Mouse (Mus musculus): ENCODE data around the gene Epn1. TPM values are rescaled to one million over a fixed set of nuclear protein-coding genes. Genes with fewer than 3 reads are reported as not detected.
"Not testable (repeated sequence)": the region's sequence is repeated elsewhere in the genome, so short reads cannot be mapped to it uniquely, and the experiment has no call there.

Epn1 gene
- polyA plus RNA-seq, 1 experiment from 2014 or later = 104 TPM

GRCm38 (mm10) chr7:5061774-5062359, 18.2 kb upstream of the Epn1 start, which contains the start of gene U2af2:
Gene U2af2, plus strand, starts transcription at chr7:5062143.
- Histone ChIP-seq H3K9ac (replicated peaks; ENCODE audit: low read length) (peak within 1 kb of the TSS; percentile 76), H3K4me2 (ENCODE audit: low read length) (peak within 1 kb of the TSS; percentile 97), H3K9me3 (ENCODE audit: control insufficient read depth, low read length) (no peaks in the 10 kb centered on the region), H3K27me3 (ENCODE audit: control insufficient read depth, insufficient read depth, low read length) (peaks cover 13% of the 10 kb centered on the region; the same call in 1 of the 2 replicates), H3K27ac (replicated peaks; ENCODE audit: low read depth, low read length) (peak within 1 kb of the TSS; percentile 98), H3K36me3 (ENCODE audit: control insufficient read depth, insufficient read depth, low read length) (peaks cover 6% of the 10 kb centered on the region; the same call in 1 of the 2 replicates), H3K4me1 (ENCODE audit: control insufficient read depth, insufficient read depth, low read length) (peaks cover 33% of the 10 kb centered on the region), H3K4me3 (replicated peaks; ENCODE audit: low read depth, low read length) (peak within 1 kb of the TSS; percentile 74)
- ATAC-seq (ENCODE audit: low FRiP score, low TSS enrichment) (peak; percentile 80), DNase-seq (peak; percentile 96)
- under 1% methylated on average over 52 of the region's 65 CpGs for WGBS

GRCm38 (mm10) chr7:5062360-5063001, 17.6 kb upstream of the Epn1 start:
- Histone ChIP-seq H3K27ac (replicated peaks; ENCODE audit: low read depth, low read length) (peak overlapping the region; percentile 98), H3K4me2 (ENCODE audit: low read length) (peak overlapping the region; percentile 97), H3K4me1 (ENCODE audit: control insufficient read depth, insufficient read depth, low read length) (peaks cover 33% of the 10 kb centered on the region), H3K9me3 (ENCODE audit: control insufficient read depth, low read length) (no peaks in the 10 kb centered on the region), H3K9ac (replicated peaks; ENCODE audit: low read length) (peak overlapping the region; percentile 73), H3K36me3 (ENCODE audit: control insufficient read depth, insufficient read depth, low read length) (peaks cover 12% of the 10 kb centered on the region), H3K27me3 (ENCODE audit: control insufficient read depth, insufficient read depth, low read length) (peaks cover 6% of the 10 kb centered on the region; the same call in 1 of the 2 replicates), H3K4me3 (replicated peaks; ENCODE audit: low read depth, low read length) (peak overlapping the region; percentile 74)
- ATAC-seq (ENCODE audit: low FRiP score, low TSS enrichment) (peak; percentile 54), DNase-seq (peak; percentile 92)
- under 1% methylated on average over 47 of the region's 51 CpGs for WGBS

GRCm38 (mm10) chr7:5064886-5065285, 15.1 kb upstream of the Epn1 start:
- H3K9me3 ChIP-seq (ENCODE audit: control insufficient read depth, low read length) = no peaks in the 10 kb centered on the region
- H3K4me2 ChIP-seq (ENCODE audit: low read length) = peak overlapping the region; percentile 97; the same call in 1 of the 2 replicates
- 96% methylated on average over 6 of the region's 6 CpGs for WGBS
- no peak overlapping the region for H3K9ac ChIP-seq (replicated peaks; ENCODE audit: low read length)
- DNase-seq (no peak), ATAC-seq (ENCODE audit: low FRiP score, low TSS enrichment) (no peak)
- H3K27ac ChIP-seq (replicated peaks; ENCODE audit: low read depth, low read length) = no peak overlapping the region
- peaks cover 23% of the 10 kb centered on the region for H3K4me1 ChIP-seq (ENCODE audit: control insufficient read depth, insufficient read depth, low read length)
- no peak overlapping the region for H3K4me3 ChIP-seq (replicated peaks; ENCODE audit: low read depth, low read length)
- H3K36me3 ChIP-seq (ENCODE audit: control insufficient read depth, insufficient read depth, low read length) = peaks cover 36% of the 10 kb centered on the region
- no peaks in the 10 kb centered on the region for H3K27me3 ChIP-seq (ENCODE audit: control insufficient read depth, insufficient read depth, low read length)

- WGBS = 80% methylated on average over 1 of the region's 1 CpGs
- Histone ChIP-seq H3K4me3 (replicated peaks; ENCODE audit: low read depth, low read length) (no peak overlapping the region), H3K9ac (replicated peaks; ENCODE audit: low read length) (no peak overlapping the region), H3K27me3 (ENCODE audit: control insufficient read depth, insufficient read depth, low read length) (no peaks in the 10 kb centered on the region), H3K4me1 (ENCODE audit: control insufficient read depth, insufficient read depth, low read length) (no peaks in the 10 kb centered on the region), H3K9me3 (ENCODE audit: control insufficient read depth, low read length) (no peaks in the 10 kb centered on the region), H3K4me2 (ENCODE audit: low read length) (no peak overlapping the region), H3K36me3 (ENCODE audit: control insufficient read depth, insufficient read depth, low read length) (peaks cover 98% of the 10 kb centered on the region), H3K27ac (replicated peaks; ENCODE audit: low read depth, low read length) (no peak overlapping the region)
- no peak for ATAC-seq (ENCODE audit: low FRiP score, low TSS enrichment)
- no peak for DNase-seq
Observed at GRCm38 (mm10) chr7:5073586-5073985, 6.4 kb upstream of the Epn1 start.

- H3K4me2 ChIP-seq (ENCODE audit: low read length) = no peak overlapping the region
- ATAC-seq (ENCODE audit: low FRiP score, low TSS enrichment) = no peak
- no peaks in the 10 kb centered on the region for H3K9me3 ChIP-seq (ENCODE audit: control insufficient read depth, low read length)
- DNase-seq = no peak
- no peaks in the 10 kb centered on the region for H3K27me3 ChIP-seq (ENCODE audit: control insufficient read depth, insufficient read depth, low read length)
- 95% methylated on average over 5 of the region's 5 CpGs for WGBS
- H3K36me3 ChIP-seq (ENCODE audit: control insufficient read depth, insufficient read depth, low read length) = peaks cover 88% of the 10 kb centered on the region
- H3K4me3 ChIP-seq (replicated peaks; ENCODE audit: low read depth, low read length) = no peak overlapping the region
- H3K4me1 ChIP-seq (ENCODE audit: control insufficient read depth, insufficient read depth, low read length) = no peaks in the 10 kb centered on the region
- H3K27ac ChIP-seq (replicated peaks; ENCODE audit: low read depth, low read length) = no peak overlapping the region
- no peak overlapping the region for H3K9ac ChIP-seq (replicated peaks; ENCODE audit: low read length)
Observed at GRCm38 (mm10) chr7:5074984-5075383, 5.1 kb upstream of the Epn1 start.

GRCm38 (mm10) chr7:5076931-5077330, 3.1 kb upstream of the Epn1 start:
- no peaks in the 10 kb centered on the region for H3K27me3 ChIP-seq (ENCODE audit: control insufficient read depth, insufficient read depth, low read length)
- no peak overlapping the region for H3K27ac ChIP-seq (replicated peaks; ENCODE audit: low read depth, low read length)
- DNase-seq (no peak), ATAC-seq (ENCODE audit: low FRiP score, low TSS enrichment) (no peak)
- H3K4me1 ChIP-seq (ENCODE audit: control insufficient read depth, insufficient read depth, low read length) = peaks cover 13% of the 10 kb centered on the region
- no peaks in the 10 kb centered on the region for H3K9me3 ChIP-seq (ENCODE audit: control insufficient read depth, low read length)
- no peak overlapping the region for H3K4me2 ChIP-seq (ENCODE audit: low read length)
- H3K9ac ChIP-seq (replicated peaks; ENCODE audit: low read length) = no peak overlapping the region
- WGBS = 94% methylated on average over 2 of the region's 2 CpGs
- H3K4me3 ChIP-seq (replicated peaks; ENCODE audit: low read depth, low read length) = no peak overlapping the region
- peaks cover 69% of the 10 kb centered on the region for H3K36me3 ChIP-seq (ENCODE audit: control insufficient read depth, insufficient read depth, low read length)

GRCm38 (mm10) chr7:5079365-5080009, 548 bp upstream of the Epn1 start:
- peaks cover 21% of the 10 kb centered on the region for H3K4me1 ChIP-seq (ENCODE audit: control insufficient read depth, insufficient read depth, low read length)
- not testable (repeated sequence) for DNase-seq; H3K9ac ChIP-seq (replicated peaks; ENCODE audit: low read length); H3K9me3 ChIP-seq (ENCODE audit: control insufficient read depth, low read length); H3K27me3 ChIP-seq (ENCODE audit: control insufficient read depth, insufficient read depth, low read length)
- H3K27ac ChIP-seq (replicated peaks; ENCODE audit: low read depth, low read length) = peak overlapping the region; percentile 89
- ATAC-seq (ENCODE audit: low FRiP score, low TSS enrichment) = peak; percentile 43
- peaks cover 52% of the 10 kb centered on the region for H3K36me3 ChIP-seq (ENCODE audit: control insufficient read depth, insufficient read depth, low read length)
- peak overlapping the region; percentile 86 for H3K4me2 ChIP-seq (ENCODE audit: low read length)
- H3K4me3 ChIP-seq (replicated peaks; ENCODE audit: low read depth, low read length) = peak overlapping the region; percentile 85
- WGBS = 50% methylated on average over 9 of the region's 13 CpGs

- Histone ChIP-seq H3K27me3 (ENCODE audit: control insufficient read depth, insufficient read depth, low read length) (no peaks in the 10 kb centered on the region), H3K9ac (replicated peaks; ENCODE audit: low read length) (peak overlapping the region; percentile 90), H3K27ac (replicated peaks; ENCODE audit: low read depth, low read length) (peak overlapping the region; percentile 89), H3K36me3 (ENCODE audit: control insufficient read depth, insufficient read depth, low read length) (peaks cover 52% of the 10 kb centered on the region), H3K4me3 (replicated peaks; ENCODE audit: low read depth, low read length) (peak overlapping the region; percentile 85), H3K9me3 (ENCODE audit: control insufficient read depth, low read length) (no peaks in the 10 kb centered on the region), H3K4me1 (ENCODE audit: control insufficient read depth, insufficient read depth, low read length) (peaks cover 21% of the 10 kb centered on the region), H3K4me2 (ENCODE audit: low read length) (peak overlapping the region; percentile 86)
- ATAC-seq (ENCODE audit: low FRiP score, low TSS enrichment) = no peak
- WGBS = 21% methylated on average over 6 of the region's 6 CpGs
- peak; percentile 7 for DNase-seq
Observed at GRCm38 (mm10) chr7:5080815-5081214, 780 bp downstream of the Epn1 start.
